Mouse (Mus musculus): ENCODE measurements around the gene B4galt4. TPM values are rescaled to one million over a fixed set of nuclear protein-coding genes. Genes with fewer than 3 reads are reported as not detected.
"Not testable (repeated sequence)": the region's sequence is repeated elsewhere in the genome, so short reads cannot be mapped to it uniquely, and the experiment has no call there.

B4galt4 gene
- 30.4 and 35.6 TPM in 2 replicates for polyA plus RNA-seq (2012; rRNA removed)

- DNase-seq (ENCODE audit: low read depth), result no peak
These were observed at the start of gene B4galt4 for GRCm38 (mm10) chr16:38742113-38742658. Gene B4galt4, plus strand, starts transcription at chr16:38742264.

- DNase-seq (ENCODE audit: low read depth), result no peak
These were observed 47.0 kb upstream of the B4galt4 start for GRCm38 (mm10) chr16:38694906-38695540.

- no peak for DNase-seq (ENCODE audit: low read depth)
These were observed 46.5 kb upstream of the B4galt4 start for GRCm38 (mm10) chr16:38695557-38695956.

- no peak for DNase-seq (ENCODE audit: low read depth)
These were observed 44.5 kb upstream of the B4galt4 start for GRCm38 (mm10) chr16:38697611-38698010.

GRCm38 (mm10) chr16:38700392-38701162 is 41.5 kb upstream of the B4galt4 start:
- no peak for DNase-seq (ENCODE audit: low read depth)

GRCm38 (mm10) chr16:38701492-38702185 is 40.4 kb upstream of the B4galt4 start:
- no peak for DNase-seq (ENCODE audit: low read depth)

- DNase-seq (ENCODE audit: low read depth), result no peak
These were observed 39.7 kb upstream of the B4galt4 start for GRCm38 (mm10) chr16:38702316-38702715.

- DNase-seq (ENCODE audit: low read depth), result no peak
These were observed 38.6 kb upstream of the B4galt4 start for GRCm38 (mm10) chr16:38703501-38703900.

- DNase-seq (ENCODE audit: low read depth), result no peak
These were observed 36.4 kb upstream of the B4galt4 start for GRCm38 (mm10) chr16:38705531-38706281.

- no peak for DNase-seq (ENCODE audit: low read depth)
These were observed 35.3 kb upstream of the B4galt4 start for GRCm38 (mm10) chr16:38706782-38707181.

- DNase-seq (ENCODE audit: low read depth), result no peak
These were observed 33.0 kb upstream of the B4galt4 start for GRCm38 (mm10) chr16:38708962-38709520.

GRCm38 (mm10) chr16:38711245-38711644 is 30.8 kb upstream of the B4galt4 start:
- no peak for DNase-seq (ENCODE audit: low read depth)

- DNase-seq (ENCODE audit: low read depth), result no peak
These were observed 30.0 kb upstream of the B4galt4 start for GRCm38 (mm10) chr16:38712105-38712504.

- no peak for DNase-seq (ENCODE audit: low read depth)
These were observed 29.3 kb upstream of the B4galt4 start, which contains the start of gene Arhgap31 for GRCm38 (mm10) chr16:38712581-38713403. Gene Arhgap31, minus strand, starts transcription at chr16:38713274.

GRCm38 (mm10) chr16:38713404-38714258 is 28.4 kb upstream of the B4galt4 start:
- DNase-seq (ENCODE audit: low read depth), result no peak

GRCm38 (mm10) chr16:38714259-38714526 is 27.9 kb upstream of the B4galt4 start:
- DNase-seq (ENCODE audit: low read depth), result not testable (repeated sequence)

- no peak for DNase-seq (ENCODE audit: low read depth)
These were observed 20.7 kb upstream of the B4galt4 start for GRCm38 (mm10) chr16:38721377-38721776.

- DNase-seq (ENCODE audit: low read depth), result no peak
These were observed 17.8 kb upstream of the B4galt4 start for GRCm38 (mm10) chr16:38724256-38724655.

GRCm38 (mm10) chr16:38724974-38725373 is 17.1 kb upstream of the B4galt4 start:
- DNase-seq (ENCODE audit: low read depth), result no peak

Data from gonadal fat pad, adult 2 months (tissue).